Mouse (Mus musculus): ENCODE results near the gene Zc2hc1c. TPM values are rescaled to one million over a fixed set of nuclear protein-coding genes. Genes with fewer than 3 reads are reported as not detected.

The Zc2hc1c gene
- total and polyA plus RNA-seq, 2 experiments from 2014 or later = 1.7 to 1.8 TPM

- 1% methylated on average over 42 of the region's 42 CpGs for WGBS
- no peaks in the 10 kb centered on the region for H3K9me3 ChIP-seq (ENCODE audit: low read length)
- H3K27ac ChIP-seq (ENCODE audit: low read depth, low read length) = peak overlapping the region; percentile 66
- peak overlapping the region; percentile 99 for H3K4me3 ChIP-seq (ENCODE audit: low read depth, low read length)
- peak overlapping the region; percentile 95 for H3K9ac ChIP-seq (replicated peaks; ENCODE audit: low read length, poor library complexity, severe bottlenecking)
- peaks cover 18% of the 10 kb centered on the region for H3K36me3 ChIP-seq (ENCODE audit: insufficient read depth, low read length)
- DNase-seq (ENCODE audit: low spot score) (peak; percentile 14), ATAC-seq (ENCODE audit: low FRiP score) (peak; percentile 67)
- no peak for TF ChIP-seq CTCF (IDR thresholded peaks at IDR 0.05)
- H3K4me2 ChIP-seq (ENCODE audit: low read depth, low read length, poor library complexity, severe bottlenecking) = peak overlapping the region; percentile 83
- H3K27me3 ChIP-seq (ENCODE audit: insufficient read depth, low read length) = no peaks in the 10 kb centered on the region
- peaks cover 5% of the 10 kb centered on the region for H3K4me1 ChIP-seq (ENCODE audit: insufficient read depth, low read length)
Measured at GRCm38 (mm10) chr12:85338815-85339214, 50.4 kb downstream of the Zc2hc1c start.

GRCm38 (mm10) chr12:85339243-85339729, 50.9 kb downstream of the Zc2hc1c start, which contains the start of gene Nek9:
Gene Nek9 (minus strand): TSS chr12:85339362.
- Histone ChIP-seq H3K4me3 (ENCODE audit: low read depth, low read length) (peak within 1 kb of the TSS; percentile 99), H3K9me3 (ENCODE audit: low read length) (no peaks in the 10 kb centered on the region), H3K27me3 (ENCODE audit: insufficient read depth, low read length) (no peaks in the 10 kb centered on the region), H3K36me3 (ENCODE audit: insufficient read depth, low read length) (peaks cover 13% of the 10 kb centered on the region), H3K4me2 (ENCODE audit: low read depth, low read length, poor library complexity, severe bottlenecking) (peak within 1 kb of the TSS; percentile 83), H3K9ac (replicated peaks; ENCODE audit: low read length, poor library complexity, severe bottlenecking) (peak within 1 kb of the TSS; percentile 95), H3K4me1 (ENCODE audit: insufficient read depth, low read length) (peaks cover 5% of the 10 kb centered on the region), H3K27ac (ENCODE audit: low read depth, low read length) (peak within 1 kb of the TSS; percentile 66)
- peak; percentile 96 for DNase-seq (ENCODE audit: low spot score)
- under 1% methylated on average over 30 of the region's 36 CpGs for WGBS
- peak; percentile 91 for ATAC-seq (ENCODE audit: low FRiP score)
- TF ChIP-seq CTCF (IDR thresholded peaks at IDR 0.05) = no peak

GRCm38 (mm10) chr12:85339947-85340346, 51.6 kb downstream of the Zc2hc1c start:
- H3K9me3 ChIP-seq (ENCODE audit: low read length) = no peaks in the 10 kb centered on the region
- TF ChIP-seq CTCF (IDR thresholded peaks at IDR 0.05) = no peak
- no peak overlapping the region for H3K9ac ChIP-seq (replicated peaks; ENCODE audit: low read length, poor library complexity, severe bottlenecking)
- H3K4me3 ChIP-seq (ENCODE audit: low read depth, low read length) = no peak overlapping the region
- 36% methylated on average over 4 of the region's 4 CpGs for WGBS
- DNase-seq (ENCODE audit: low spot score) (no peak), ATAC-seq (ENCODE audit: low FRiP score) (no peak)
- peak overlapping the region; percentile 83; the same call in 1 of the 2 replicates for H3K4me2 ChIP-seq (ENCODE audit: low read depth, low read length, poor library complexity, severe bottlenecking)
- H3K4me1 ChIP-seq (ENCODE audit: insufficient read depth, low read length) = peaks cover 5% of the 10 kb centered on the region
- H3K36me3 ChIP-seq (ENCODE audit: insufficient read depth, low read length) = peaks cover 11% of the 10 kb centered on the region; the same call in 1 of the 2 replicates
- H3K27me3 ChIP-seq (ENCODE audit: insufficient read depth, low read length) = no peaks in the 10 kb centered on the region
- H3K27ac ChIP-seq (ENCODE audit: low read depth, low read length) = no peak overlapping the region

GRCm38 (mm10) chr12:85341131-85341530, 52.7 kb downstream of the Zc2hc1c start:
- H3K27ac ChIP-seq (ENCODE audit: low read depth, low read length) = no peak overlapping the region
- peaks cover 5% of the 10 kb centered on the region for H3K4me1 ChIP-seq (ENCODE audit: insufficient read depth, low read length)
- WGBS = 54% methylated on average over 1 of the region's 1 CpGs
- peaks cover 7% of the 10 kb centered on the region; the same call in 1 of the 2 replicates for H3K36me3 ChIP-seq (ENCODE audit: insufficient read depth, low read length)
- no peak overlapping the region for H3K9ac ChIP-seq (replicated peaks; ENCODE audit: low read length, poor library complexity, severe bottlenecking)
- no peak overlapping the region for H3K4me3 ChIP-seq (ENCODE audit: low read depth, low read length)
- ATAC-seq (ENCODE audit: low FRiP score) (no peak), DNase-seq (ENCODE audit: low spot score) (peak; percentile 93)
- no peak overlapping the region for H3K4me2 ChIP-seq (ENCODE audit: low read depth, low read length, poor library complexity, severe bottlenecking)
- H3K9me3 ChIP-seq (ENCODE audit: low read length) = no peaks in the 10 kb centered on the region
- peak; percentile 85 for TF ChIP-seq CTCF (IDR thresholded peaks at IDR 0.05)
- H3K27me3 ChIP-seq (ENCODE audit: insufficient read depth, low read length) = no peaks in the 10 kb centered on the region

GRCm38 (mm10) chr12:85342310-85342709, 53.9 kb downstream of the Zc2hc1c start:
- Histone ChIP-seq H3K4me3 (ENCODE audit: low read depth, low read length) (no peak overlapping the region), H3K4me1 (ENCODE audit: insufficient read depth, low read length) (peaks cover 5% of the 10 kb centered on the region), H3K4me2 (ENCODE audit: low read depth, low read length, poor library complexity, severe bottlenecking) (no peak overlapping the region), H3K36me3 (ENCODE audit: insufficient read depth, low read length) (peaks cover 4% of the 10 kb centered on the region; the same call in 1 of the 2 replicates), H3K27me3 (ENCODE audit: insufficient read depth, low read length) (no peaks in the 10 kb centered on the region), H3K9ac (replicated peaks; ENCODE audit: low read length, poor library complexity, severe bottlenecking) (no peak overlapping the region), H3K27ac (ENCODE audit: low read depth, low read length) (no peak overlapping the region), H3K9me3 (ENCODE audit: low read length) (no peaks in the 10 kb centered on the region)
- WGBS = 75% methylated on average over 4 of the region's 4 CpGs
- DNase-seq (ENCODE audit: low spot score) = no peak
- no peak for ATAC-seq (ENCODE audit: low FRiP score)
- no peak for TF ChIP-seq CTCF (IDR thresholded peaks at IDR 0.05)

- no peak for TF ChIP-seq CTCF (IDR thresholded peaks at IDR 0.05)
- no peak overlapping the region for H3K4me2 ChIP-seq (ENCODE audit: low read depth, low read length, poor library complexity, severe bottlenecking)
- H3K9me3 ChIP-seq (ENCODE audit: low read length) = no peaks in the 10 kb centered on the region
- H3K4me3 ChIP-seq (ENCODE audit: low read depth, low read length) = no peak overlapping the region
- 79% methylated on average over 7 of the region's 7 CpGs for whole genome bisulfite sequencing
- no peaks in the 10 kb centered on the region for H3K27me3 ChIP-seq (ENCODE audit: insufficient read depth, low read length)
- DNase-seq (ENCODE audit: low spot score) (no peak), ATAC-seq (ENCODE audit: low FRiP score) (no peak)
- no peak overlapping the region for H3K9ac ChIP-seq (replicated peaks; ENCODE audit: low read length, poor library complexity, severe bottlenecking)
- no peak overlapping the region for H3K27ac ChIP-seq (ENCODE audit: low read depth, low read length)
- H3K36me3 ChIP-seq (ENCODE audit: insufficient read depth, low read length) = peaks cover 8% of the 10 kb centered on the region; the same call in 1 of the 2 replicates
- H3K4me1 ChIP-seq (ENCODE audit: insufficient read depth, low read length) = no peaks in the 10 kb centered on the region
Measured at GRCm38 (mm10) chr12:85344252-85344651, 55.9 kb downstream of the Zc2hc1c start.

Data from midbrain, postnatal 0 days (tissue).